Mouse (Mus musculus): ENCODE measurements around the gene Gm20388. TPM values are rescaled to one million over a fixed set of nuclear protein-coding genes. Genes with fewer than 3 reads are reported as not detected.
A peak's percentile ranks its signal among the peaks of the same experiment; 100 is the strongest.

The Gm20388 gene
- polyA plus RNA-seq, 1 experiment from 2014 or later, result 1.7 TPM

DNA sequence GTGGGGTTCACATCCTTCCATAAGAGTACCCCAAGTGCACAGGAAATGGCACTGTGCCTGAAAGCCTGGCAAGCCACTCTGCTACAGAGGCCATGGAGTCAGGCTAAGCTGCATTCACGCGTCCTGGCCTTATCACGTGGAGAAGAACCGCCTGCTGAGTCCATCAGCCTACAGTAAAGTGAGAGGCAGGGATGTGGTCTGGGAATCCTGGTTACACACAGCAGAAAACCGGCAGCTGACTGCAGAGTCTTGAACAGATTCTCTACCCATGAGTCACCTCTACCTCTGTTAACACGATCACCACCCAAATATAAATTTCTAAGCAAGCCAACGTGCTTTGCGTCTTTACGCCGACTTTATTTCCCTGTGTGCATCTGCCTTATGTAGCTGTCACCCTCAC is 2457.9 kb downstream of the Gm20388 start:
- no peak overlapping the region for H3K4me3 ChIP-seq
- H3K36me3 ChIP-seq, result no peaks in the 10 kb centered on the region
- no peaks in the 10 kb centered on the region for H3K9me3 ChIP-seq
- H3K27me3 ChIP-seq (ENCODE audit: insufficient read depth, poor library complexity, severe bottlenecking), result peaks cover 12% of the 10 kb centered on the region
- H3K4me1 ChIP-seq (replicated peaks), result peaks cover 9% of the 10 kb centered on the region
- no peak overlapping the region for H3K27ac ChIP-seq
- 75% methylated on average over 10 of the region's 10 CpGs for WGBS
- no peak for DNase-seq (ENCODE audit: low spot score)

GRCm38 (mm10) chr8:122369665-122370064 is 2459.0 kb downstream of the Gm20388 start:
- H3K36me3 ChIP-seq, result no peaks in the 10 kb centered on the region
- no peak overlapping the region for H3K4me3 ChIP-seq
- H3K27me3 ChIP-seq (ENCODE audit: insufficient read depth, poor library complexity, severe bottlenecking), result peaks cover 5% of the 10 kb centered on the region; the same call in 1 of the 2 replicates
- peak; percentile 69 for DNase-seq (ENCODE audit: low spot score)
- peaks cover 9% of the 10 kb centered on the region for H3K4me1 ChIP-seq (replicated peaks)
- no peaks in the 10 kb centered on the region for H3K9me3 ChIP-seq
- WGBS, result 17% methylated on average over 9 of the region's 9 CpGs
- no peak overlapping the region for H3K27ac ChIP-seq

GRCm38 (mm10) chr8:122371706-122372105 is 2461.1 kb downstream of the Gm20388 start:
- H3K27me3 ChIP-seq (ENCODE audit: insufficient read depth, poor library complexity, severe bottlenecking), result peaks cover 5% of the 10 kb centered on the region; the same call in 1 of the 2 replicates
- no peak overlapping the region for H3K4me3 ChIP-seq
- whole genome bisulfite sequencing, result 78% methylated on average over 6 of the region's 6 CpGs
- no peaks in the 10 kb centered on the region for H3K36me3 ChIP-seq
- H3K9me3 ChIP-seq, result no peaks in the 10 kb centered on the region
- DNase-seq (ENCODE audit: low spot score), result no peak
- peaks cover 16% of the 10 kb centered on the region for H3K4me1 ChIP-seq (replicated peaks)
- H3K27ac ChIP-seq, result no peak overlapping the region

DNA sequence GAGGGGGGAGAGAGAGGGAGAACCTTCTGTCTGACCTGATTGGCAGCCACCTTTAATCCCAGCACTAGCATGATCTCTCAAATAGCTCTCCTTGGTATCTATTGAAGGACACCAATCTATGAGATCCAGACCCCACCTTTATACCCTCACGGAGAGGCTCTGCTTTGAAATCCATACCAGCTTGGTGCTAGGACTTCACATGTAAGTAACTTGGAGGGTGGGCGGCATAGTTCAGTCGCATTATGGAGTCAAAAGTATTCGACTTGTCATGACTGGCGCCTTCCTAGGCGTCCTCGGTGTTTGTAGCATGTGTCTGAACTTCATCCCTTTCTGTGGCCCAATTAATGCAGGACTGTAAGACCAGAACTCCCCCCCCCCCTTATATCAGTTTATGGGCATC is 2464.7 kb downstream of the Gm20388 start:
- H3K9me3 ChIP-seq, result no peaks in the 10 kb centered on the region
- peaks cover 24% of the 10 kb centered on the region for H3K36me3 ChIP-seq
- no peak overlapping the region for H3K27ac ChIP-seq
- peaks cover 22% of the 10 kb centered on the region for H3K4me1 ChIP-seq (replicated peaks)
- WGBS, result 87% methylated on average over 7 of the region's 7 CpGs
- H3K27me3 ChIP-seq (ENCODE audit: insufficient read depth, poor library complexity, severe bottlenecking), result no peaks in the 10 kb centered on the region
- H3K4me3 ChIP-seq, result peak overlapping the region; percentile 87
- DNase-seq (ENCODE audit: low spot score), result no peak

DNA sequence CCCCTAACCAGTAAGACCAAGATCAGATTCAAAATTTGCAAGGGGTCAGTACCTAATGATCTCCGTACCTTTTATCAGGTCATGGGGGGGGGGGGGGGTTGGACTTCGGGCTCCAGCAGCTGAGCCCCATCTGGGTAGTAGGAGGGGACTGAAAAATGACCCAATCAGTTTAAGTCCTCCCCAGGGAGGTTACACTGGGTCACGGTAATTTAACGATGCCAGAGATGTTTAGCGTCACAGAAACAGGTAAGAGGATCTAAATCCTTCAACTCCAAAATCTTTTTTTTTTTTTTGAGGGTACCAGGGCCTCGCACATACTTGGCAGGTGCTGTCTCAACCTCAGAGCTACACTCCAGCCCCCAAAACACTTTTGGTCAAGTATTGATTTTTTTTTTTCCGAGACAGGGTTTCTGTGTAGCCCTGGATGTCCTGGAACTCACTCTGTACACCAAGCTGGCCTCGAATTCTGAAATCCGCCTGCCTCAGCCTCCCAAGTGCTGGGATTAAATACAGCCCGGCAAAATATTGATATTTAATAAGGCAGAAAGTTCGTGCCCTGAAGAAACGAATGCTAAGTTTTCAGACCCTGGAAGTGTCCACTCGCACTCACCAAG is 2465.2 kb downstream of the Gm20388 start:
- Histone ChIP-seq H3K9me3 (no peaks in the 10 kb centered on the region), H3K4me1 (replicated peaks) (peaks cover 22% of the 10 kb centered on the region), H3K4me3 (peak overlapping the region; percentile 87), H3K27me3 (ENCODE audit: insufficient read depth, poor library complexity, severe bottlenecking) (no peaks in the 10 kb centered on the region), H3K36me3 (peaks cover 30% of the 10 kb centered on the region), H3K27ac (peak overlapping the region; percentile 95)
- no peak for DNase-seq (ENCODE audit: low spot score)
- 34% methylated on average over 13 of the region's 13 CpGs for WGBS

- Histone ChIP-seq H3K4me3 (peak within 1 kb of the TSS; percentile 87), H3K9me3 (no peaks in the 10 kb centered on the region), H3K4me1 (replicated peaks) (peaks cover 22% of the 10 kb centered on the region), H3K27ac (peak within 1 kb of the TSS; percentile 95), H3K27me3 (ENCODE audit: insufficient read depth, poor library complexity, severe bottlenecking) (no peaks in the 10 kb centered on the region), H3K36me3 (peaks cover 37% of the 10 kb centered on the region)
- under 1% methylated on average over 107 of the region's 107 CpGs for WGBS
- DNase-seq (ENCODE audit: low spot score), result peak; percentile 99
Observed at GRCm38 (mm10) chr8:122376365-122377231, 2466.0 kb downstream of the Gm20388 start, which contains the start of gene Zc3h18. Gene Zc3h18 (plus strand): TSS chr8:122376609.

- DNase-seq (ENCODE audit: low spot score), result no peak
- Histone ChIP-seq H3K4me1 (replicated peaks) (peaks cover 4% of the 10 kb centered on the region), H3K4me3 (no peak overlapping the region), H3K27ac (no peak overlapping the region), H3K36me3 (peaks cover 96% of the 10 kb centered on the region), H3K27me3 (ENCODE audit: insufficient read depth, poor library complexity, severe bottlenecking) (no peaks in the 10 kb centered on the region), H3K9me3 (no peaks in the 10 kb centered on the region)
- WGBS, result 85% methylated on average over 4 of the region's 4 CpGs
Observed at GRCm38 (mm10) chr8:122383039-122383438, 2472.4 kb downstream of the Gm20388 start.

DNA sequence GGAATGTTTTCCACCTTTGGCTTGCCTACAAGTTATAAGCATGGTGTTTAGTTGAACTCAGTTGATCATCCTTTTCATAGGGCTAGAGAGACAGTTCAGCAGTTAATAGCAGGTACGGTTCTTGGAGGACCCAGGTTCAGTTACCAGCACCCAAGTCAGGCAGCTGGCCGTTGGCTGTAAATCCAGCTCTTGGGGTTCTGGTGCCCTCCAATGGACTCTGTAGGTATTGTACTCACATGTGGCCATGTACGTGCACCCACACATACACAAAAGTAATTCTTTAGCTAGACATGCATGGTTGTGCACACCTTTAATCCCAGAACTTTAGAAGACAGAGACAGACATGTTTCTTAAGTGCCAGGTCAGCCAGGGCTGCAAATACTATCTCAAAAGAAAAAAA is 2478.7 kb downstream of the Gm20388 start:
- 86% methylated on average over 3 of the region's 3 CpGs for WGBS
- Histone ChIP-seq H3K4me3 (no peak overlapping the region), H3K36me3 (peaks cover 98% of the 10 kb centered on the region)

DNA sequence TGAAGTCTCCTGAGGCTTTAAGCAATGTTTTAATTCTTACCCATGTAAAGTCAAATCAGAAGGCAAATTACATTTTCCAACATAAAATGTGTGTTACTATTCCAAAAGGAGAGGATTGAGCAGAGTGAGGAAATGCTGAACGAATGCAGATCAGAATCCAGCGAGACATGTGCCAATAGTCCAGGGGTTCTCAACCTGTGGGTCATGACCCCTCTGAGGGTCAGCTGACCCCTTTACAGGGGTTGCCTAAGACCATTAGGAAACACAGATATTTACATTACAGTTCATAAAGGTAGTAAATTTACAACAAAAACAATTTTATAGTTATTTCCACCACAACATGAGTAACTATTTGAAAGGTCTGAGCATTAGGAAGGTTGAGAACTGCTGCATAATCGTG is 2480.1 kb downstream of the Gm20388 start:
- H3K27me3 ChIP-seq (ENCODE audit: insufficient read depth, poor library complexity, severe bottlenecking), result no peaks in the 10 kb centered on the region
- WGBS, result 95% methylated on average over 3 of the region's 3 CpGs
- peaks cover 6% of the 10 kb centered on the region; the same call in 1 of the 2 replicates for H3K9me3 ChIP-seq
- no peaks in the 10 kb centered on the region for H3K4me1 ChIP-seq (replicated peaks)
- peaks cover 97% of the 10 kb centered on the region for H3K36me3 ChIP-seq
- no peak for DNase-seq (ENCODE audit: low spot score)
- H3K27ac ChIP-seq, result no peak overlapping the region
- H3K4me3 ChIP-seq, result no peak overlapping the region

More for the DNA sequence above, 2478.7 kb downstream of the Gm20388 start:
- Histone ChIP-seq H3K27ac (no peak overlapping the region), H3K27me3 (ENCODE audit: insufficient read depth, poor library complexity, severe bottlenecking) (no peaks in the 10 kb centered on the region), H3K9me3 (peaks cover 6% of the 10 kb centered on the region; the same call in 1 of the 2 replicates), H3K4me1 (replicated peaks) (no peaks in the 10 kb centered on the region)
- no peak for DNase-seq (ENCODE audit: low spot score)

DNA sequence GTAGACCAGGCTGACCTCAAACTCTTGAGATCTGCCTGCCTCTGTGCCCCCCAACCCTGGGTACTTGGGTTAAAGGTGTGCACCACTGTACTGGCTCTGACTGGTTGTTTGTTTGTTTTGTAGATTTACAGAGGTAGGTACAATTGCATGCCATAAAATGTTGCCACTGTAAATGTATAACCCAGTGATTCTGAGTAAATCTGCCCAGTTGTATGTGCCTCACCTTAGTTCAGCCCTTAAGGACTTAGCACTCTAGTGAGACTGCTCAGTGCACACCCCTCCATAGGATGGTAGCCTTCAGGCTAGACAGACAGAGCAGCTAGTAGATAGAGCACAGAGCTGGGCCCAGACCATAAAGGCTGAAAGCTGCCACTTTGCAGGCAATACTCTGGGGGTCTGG is 2483.1 kb downstream of the Gm20388 start:
- Histone ChIP-seq H3K27ac (no peak overlapping the region), H3K9me3 (peaks cover 5% of the 10 kb centered on the region; the same call in 1 of the 2 replicates), H3K4me3 (no peak overlapping the region), H3K4me1 (replicated peaks) (no peaks in the 10 kb centered on the region), H3K36me3 (peaks cover 97% of the 10 kb centered on the region), H3K27me3 (ENCODE audit: insufficient read depth, poor library complexity, severe bottlenecking) (no peaks in the 10 kb centered on the region)
- DNase-seq (ENCODE audit: low spot score), result no peak

DNA sequence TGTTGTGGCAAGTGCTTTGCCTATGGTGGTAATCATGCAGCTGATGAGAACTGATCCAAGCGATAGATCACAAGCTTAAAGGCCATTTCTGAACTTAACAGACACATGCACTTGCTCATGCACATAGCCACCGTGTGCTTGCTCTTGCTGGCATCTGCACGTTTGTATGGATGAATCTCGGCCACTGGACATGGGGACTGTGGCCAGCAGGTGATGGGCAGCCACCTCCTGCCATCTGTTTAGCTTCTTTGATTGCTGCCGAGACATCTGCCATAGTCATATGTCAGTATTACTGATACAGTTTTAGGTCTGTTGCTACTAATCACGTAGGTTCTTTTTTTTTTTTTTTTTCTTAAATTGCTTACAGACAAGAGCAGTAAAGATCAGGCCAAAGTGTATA is 2484.7 kb downstream of the Gm20388 start:
- peaks cover 97% of the 10 kb centered on the region for H3K36me3 ChIP-seq
- H3K27ac ChIP-seq, result no peak overlapping the region
- DNase-seq (ENCODE audit: low spot score), result no peak
- H3K9me3 ChIP-seq, result no peaks in the 10 kb centered on the region
- WGBS, result 89% methylated on average over 6 of the region's 6 CpGs
- H3K4me1 ChIP-seq (replicated peaks), result no peaks in the 10 kb centered on the region
- H3K27me3 ChIP-seq (ENCODE audit: insufficient read depth, poor library complexity, severe bottlenecking), result no peaks in the 10 kb centered on the region
- no peak overlapping the region for H3K4me3 ChIP-seq

GRCm38 (mm10) chr8:122398186-122398585 is 2487.5 kb downstream of the Gm20388 start:
- H3K4me3 ChIP-seq, result no peak overlapping the region
- H3K9me3 ChIP-seq, result no peaks in the 10 kb centered on the region
- no peaks in the 10 kb centered on the region for H3K27me3 ChIP-seq (ENCODE audit: insufficient read depth, poor library complexity, severe bottlenecking)
- no peak overlapping the region for H3K27ac ChIP-seq
- no peaks in the 10 kb centered on the region for H3K4me1 ChIP-seq (replicated peaks)
- peaks cover 99% of the 10 kb centered on the region for H3K36me3 ChIP-seq
- DNase-seq (ENCODE audit: low spot score), result no peak
- WGBS, result 95% methylated on average over 9 of the region's 9 CpGs

GRCm38 (mm10) chr8:122405146-122405805 is 2494.6 kb downstream of the Gm20388 start:
- WGBS, result 93% methylated on average over 9 of the region's 9 CpGs
- no peaks in the 10 kb centered on the region for H3K9me3 ChIP-seq
- H3K36me3 ChIP-seq, result peaks cover 99% of the 10 kb centered on the region
- no peak overlapping the region for H3K4me3 ChIP-seq
- no peaks in the 10 kb centered on the region for H3K27me3 ChIP-seq (ENCODE audit: insufficient read depth, poor library complexity, severe bottlenecking)
- DNase-seq (ENCODE audit: low spot score), result no peak
- no peak overlapping the region for H3K27ac ChIP-seq
- no peaks in the 10 kb centered on the region for H3K4me1 ChIP-seq (replicated peaks)

Measured in hindbrain, embryonic 10.5 days (tissue).